Mouse (Mus musculus): ENCODE measurements around the gene Naa16. TPM values are rescaled to one million over a fixed set of nuclear protein-coding genes. Genes with fewer than 3 reads are reported as not detected.
A peak's percentile ranks its signal among the peaks of the same experiment; 100 is the strongest.

Naa16 gene
- polyA plus RNA-seq, 1 experiment from 2014 or later, result 38.9 TPM

DNA sequence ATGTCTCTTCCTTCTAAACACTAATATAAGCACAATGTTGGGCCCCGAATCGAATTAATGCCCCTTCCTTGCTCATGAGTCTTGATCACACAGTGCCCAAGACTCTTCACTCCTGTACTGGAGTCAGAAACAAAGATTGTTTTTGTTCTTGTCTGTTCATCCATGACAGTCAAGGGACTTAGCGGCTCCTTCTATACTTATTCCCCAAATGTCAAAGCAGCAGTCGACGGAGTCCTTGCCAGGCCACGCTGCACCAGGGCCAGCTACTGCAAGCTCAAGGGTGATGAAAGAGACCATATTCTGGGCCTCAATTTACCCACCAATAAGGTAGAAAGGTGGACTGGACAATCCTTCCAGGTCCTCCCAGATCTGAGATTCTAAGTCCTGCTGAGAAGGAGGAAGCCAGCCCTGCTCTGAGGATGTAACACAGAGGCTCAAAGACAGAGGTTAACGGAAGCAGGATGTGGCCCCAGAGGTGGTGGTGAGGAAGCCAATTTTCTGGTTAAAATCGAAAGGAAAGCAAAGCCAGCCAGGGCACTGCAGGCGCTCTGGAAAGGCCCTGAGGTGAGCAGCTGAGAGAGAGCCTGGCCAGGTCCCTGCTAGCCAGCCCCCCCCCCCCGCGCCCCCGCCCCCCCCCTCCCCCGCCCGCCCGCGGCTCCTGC, 97.3 kb downstream of the Naa16 start:
- Histone ChIP-seq H3K27ac (no peak overlapping the region), H3K4me3 (replicated peaks) (no peak overlapping the region), H3K9me3 (no peaks in the 10 kb centered on the region)

DNA sequence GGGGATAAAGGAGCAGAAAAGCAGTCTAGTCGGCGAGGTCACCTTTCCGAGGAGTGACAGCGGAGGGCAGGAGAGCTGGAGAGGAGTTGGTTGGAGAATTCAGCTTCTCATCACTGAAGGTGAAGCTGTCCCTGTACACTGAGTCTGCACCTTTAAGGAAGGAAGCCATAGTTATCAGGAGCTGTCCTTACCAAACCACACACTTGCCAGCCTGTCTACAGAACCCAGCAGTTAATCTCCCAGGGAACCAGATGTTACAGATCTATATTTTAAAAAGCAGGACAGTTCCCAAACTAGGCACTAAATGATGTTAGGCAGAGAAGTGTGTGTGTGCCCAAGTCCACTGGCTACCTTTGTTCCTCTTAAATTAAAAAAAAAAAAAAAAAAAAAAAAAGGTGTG, 98.9 kb downstream of the Naa16 start:
- H3K27ac ChIP-seq, result no peak overlapping the region
- no peak for ATAC-seq
- H3K4me3 ChIP-seq (replicated peaks), result no peak overlapping the region
- H3K4me1 ChIP-seq (replicated peaks), result peaks cover 3% of the 10 kb centered on the region; the same call in 1 of the 2 replicates
- no peaks in the 10 kb centered on the region for H3K9me3 ChIP-seq
- no peaks in the 10 kb centered on the region for H3K27me3 ChIP-seq (replicated peaks)
- no peak overlapping the region for H3K9ac ChIP-seq
- no peak overlapping the region for H3K4me2 ChIP-seq (replicated peaks)
- WGBS, result 91% methylated on average over 4 of the region's 4 CpGs
- H3K36me3 ChIP-seq, result no peaks in the 10 kb centered on the region

More for the DNA sequence above, 97.3 kb downstream of the Naa16 start:
- WGBS, result 59% methylated on average over 9 of the region's 16 CpGs
- H3K27me3 ChIP-seq (replicated peaks), result no peaks in the 10 kb centered on the region
- H3K4me2 ChIP-seq (replicated peaks), result peak overlapping the region; percentile 39; the same call in 1 of the 2 replicates
- H3K4me1 ChIP-seq (replicated peaks), result peaks cover 3% of the 10 kb centered on the region; the same call in 1 of the 2 replicates
- H3K36me3 ChIP-seq, result no peaks in the 10 kb centered on the region
- H3K9ac ChIP-seq, result no peak overlapping the region
- ATAC-seq, result 0 out of 2 replicates have a peak, but pooled peaks have one; percentile 8

DNA sequence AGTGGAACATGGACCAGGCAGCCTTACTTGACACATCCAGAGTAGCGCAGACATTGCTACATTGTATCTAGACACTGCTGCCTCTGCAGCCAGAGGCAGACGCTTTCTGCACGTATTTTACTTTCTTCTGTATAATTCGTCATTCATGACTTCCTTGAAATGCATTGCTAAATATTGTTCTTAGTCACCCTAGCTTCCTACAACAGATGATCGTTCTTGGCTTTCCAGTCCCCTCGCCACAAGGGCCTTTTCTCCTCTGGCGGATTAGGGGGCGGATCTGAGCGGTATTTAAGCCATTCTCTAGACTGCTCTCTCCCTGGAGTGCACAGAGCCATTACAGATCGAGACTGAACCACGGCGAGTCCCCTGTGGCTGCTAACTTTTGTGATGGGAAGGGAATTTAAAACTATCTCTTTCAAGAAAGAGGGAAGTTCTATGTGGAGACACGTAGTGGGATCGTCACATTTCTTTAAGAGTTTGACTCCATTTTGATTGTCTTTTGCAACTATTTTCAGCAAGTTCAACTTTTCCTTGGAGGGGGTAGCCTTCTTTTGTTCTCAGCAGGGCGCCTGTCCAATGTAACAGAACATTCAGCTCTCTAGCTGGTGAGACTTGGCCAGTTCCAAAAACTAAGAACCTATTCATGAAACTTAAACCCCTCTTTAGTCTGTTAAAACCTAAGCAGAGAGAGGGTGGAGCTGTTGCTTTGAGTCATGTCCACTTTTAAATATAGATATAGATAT, 99.7 kb downstream of the Naa16 start:
- WGBS, result 38% methylated on average over 15 of the region's 15 CpGs
- no peaks in the 10 kb centered on the region for H3K9me3 ChIP-seq
- 0 out of 2 replicates have a peak overlapping the region, but pooled peaks have one; percentile 11 for H3K27ac ChIP-seq
- no peak overlapping the region for H3K4me2 ChIP-seq (replicated peaks)
- H3K9ac ChIP-seq, result no peak overlapping the region
- ATAC-seq, result no peak
- peaks cover 3% of the 10 kb centered on the region; the same call in 1 of the 2 replicates for H3K4me1 ChIP-seq (replicated peaks)
- no peak overlapping the region for H3K4me3 ChIP-seq (replicated peaks)
- H3K36me3 ChIP-seq, result no peaks in the 10 kb centered on the region
- H3K27me3 ChIP-seq (replicated peaks), result no peaks in the 10 kb centered on the region

DNA sequence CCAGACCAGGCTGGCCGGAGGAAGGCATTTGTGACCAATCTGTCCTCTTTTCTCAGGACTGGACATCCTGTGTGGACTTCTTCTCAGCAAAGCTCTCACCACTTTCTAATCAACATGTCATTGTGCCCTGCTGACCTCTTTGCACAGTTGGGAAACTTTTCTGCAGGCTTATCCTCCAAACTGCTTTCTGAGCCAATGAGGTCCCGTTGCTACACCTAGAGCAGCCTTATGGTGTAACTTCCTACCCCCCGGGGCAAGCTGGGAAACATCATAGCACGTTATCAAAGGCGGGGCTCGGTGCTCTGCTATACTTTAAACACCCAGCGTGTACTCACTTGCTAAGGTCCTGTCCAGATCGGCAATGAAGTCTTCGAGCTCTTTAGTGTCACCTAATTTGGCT, 100.7 kb downstream of the Naa16 start:
- no peak overlapping the region for H3K9ac ChIP-seq
- ATAC-seq, result no peak
- H3K36me3 ChIP-seq, result no peaks in the 10 kb centered on the region
- no peaks in the 10 kb centered on the region for H3K27me3 ChIP-seq (replicated peaks)
- H3K27ac ChIP-seq, result no peak overlapping the region
- 38% methylated on average over 9 of the region's 9 CpGs for WGBS
- no peak overlapping the region for H3K4me3 ChIP-seq (replicated peaks)
- no peak overlapping the region for H3K4me2 ChIP-seq (replicated peaks)
- H3K4me1 ChIP-seq (replicated peaks), result peaks cover 3% of the 10 kb centered on the region; the same call in 1 of the 2 replicates
- H3K9me3 ChIP-seq, result no peaks in the 10 kb centered on the region

DNA sequence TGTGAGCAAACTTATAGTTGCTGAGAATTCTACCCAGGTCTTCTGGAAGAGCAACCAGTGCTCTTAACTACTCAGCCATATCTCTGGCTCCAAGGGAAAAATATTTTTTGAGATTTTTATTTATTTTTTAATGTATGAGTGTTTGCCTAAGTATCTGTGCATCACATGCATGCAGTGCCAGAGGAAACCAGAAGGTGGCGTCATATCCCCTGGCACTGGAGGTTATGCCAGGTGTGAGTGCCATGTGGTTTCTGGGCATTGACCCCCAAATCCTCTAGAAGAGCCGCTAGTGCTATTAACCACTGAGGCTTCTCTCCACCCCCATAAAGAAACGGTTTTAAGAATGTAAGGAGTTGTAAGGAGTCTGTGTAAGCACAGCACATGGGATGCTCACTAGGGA, 102.3 kb downstream of the Naa16 start:
- no peak overlapping the region for H3K9ac ChIP-seq
- no peak overlapping the region for H3K4me2 ChIP-seq (replicated peaks)
- 74% methylated on average over 3 of the region's 3 CpGs for WGBS
- H3K36me3 ChIP-seq, result no peaks in the 10 kb centered on the region
- H3K4me1 ChIP-seq (replicated peaks), result peaks cover 3% of the 10 kb centered on the region; the same call in 1 of the 2 replicates
- H3K9me3 ChIP-seq, result no peaks in the 10 kb centered on the region
- H3K27ac ChIP-seq, result no peak overlapping the region
- no peak for ATAC-seq
- no peaks in the 10 kb centered on the region for H3K27me3 ChIP-seq (replicated peaks)
- H3K4me3 ChIP-seq (replicated peaks), result no peak overlapping the region

DNA sequence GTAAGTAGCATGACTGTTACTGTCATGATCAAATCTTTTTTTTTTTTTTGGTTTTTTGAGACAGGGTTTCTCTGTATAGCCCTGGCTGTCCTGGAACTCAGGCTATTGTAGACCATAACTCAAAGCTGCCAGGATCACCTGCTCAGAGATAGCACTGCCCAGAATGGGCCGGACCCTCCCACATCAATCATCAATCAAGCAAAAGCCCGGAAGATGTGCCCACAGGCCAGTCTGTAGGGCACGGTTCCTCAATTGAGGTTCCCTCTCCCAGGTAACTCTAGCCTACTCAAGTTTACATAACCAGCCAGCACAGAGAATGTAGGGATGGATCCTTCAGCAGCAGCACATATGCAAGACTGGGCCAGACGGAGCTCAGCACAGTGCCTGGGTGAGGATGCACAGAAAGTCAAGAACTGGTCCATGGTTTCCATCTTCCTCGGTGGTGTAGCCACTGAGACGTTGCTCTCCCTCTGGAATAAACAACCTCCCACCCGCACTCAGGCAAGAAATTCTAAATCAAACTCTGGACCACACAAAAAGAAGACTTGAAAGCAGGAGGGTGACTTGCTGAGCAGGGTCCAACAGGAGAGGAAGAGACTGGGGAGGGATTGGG, 103.2 kb downstream of the Naa16 start:
- no peaks in the 10 kb centered on the region for H3K27me3 ChIP-seq (replicated peaks)
- no peak overlapping the region for H3K27ac ChIP-seq
- H3K9ac ChIP-seq, result no peak overlapping the region
- no peak for ATAC-seq
- no peaks in the 10 kb centered on the region for H3K9me3 ChIP-seq
- H3K36me3 ChIP-seq, result no peaks in the 10 kb centered on the region
- 77% methylated on average over 7 of the region's 7 CpGs for WGBS
- no peak overlapping the region for H3K4me2 ChIP-seq (replicated peaks)
- 0 out of 2 replicates have a peak, but pooled peaks cover 3% of the 10 kb centered on the region for H3K4me1 ChIP-seq (replicated peaks)
- H3K4me3 ChIP-seq (replicated peaks), result no peak overlapping the region

DNA sequence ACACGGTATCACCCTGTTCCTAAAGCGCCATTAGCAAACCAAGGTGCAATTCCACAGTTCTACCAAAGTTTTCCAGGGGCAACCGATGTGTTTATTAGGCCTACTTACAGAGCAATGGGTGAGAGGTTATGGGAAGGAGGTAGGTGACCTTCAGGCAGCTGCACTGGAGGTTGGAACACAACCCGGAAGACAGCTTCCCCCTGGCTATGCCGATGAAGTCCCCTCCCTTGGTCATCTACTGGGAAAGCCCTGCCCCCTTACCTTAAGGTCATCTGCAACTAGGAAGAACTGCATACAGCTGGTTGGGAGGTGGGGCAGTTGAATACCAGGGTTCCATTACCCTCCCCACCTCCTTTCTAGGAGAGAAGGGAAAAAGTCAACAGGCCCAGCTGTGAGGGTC, 105.0 kb downstream of the Naa16 start:
- Histone ChIP-seq H3K4me2 (replicated peaks) (no peak overlapping the region), H3K9me3 (no peaks in the 10 kb centered on the region), H3K4me1 (replicated peaks) (0 out of 2 replicates have a peak, but pooled peaks cover 3% of the 10 kb centered on the region), H3K4me3 (replicated peaks) (no peak overlapping the region), H3K9ac (no peak overlapping the region), H3K27ac (no peak overlapping the region), H3K27me3 (replicated peaks) (no peaks in the 10 kb centered on the region), H3K36me3 (no peaks in the 10 kb centered on the region)
- WGBS, result 90% methylated on average over 5 of the region's 5 CpGs
- no peak for ATAC-seq

DNA sequence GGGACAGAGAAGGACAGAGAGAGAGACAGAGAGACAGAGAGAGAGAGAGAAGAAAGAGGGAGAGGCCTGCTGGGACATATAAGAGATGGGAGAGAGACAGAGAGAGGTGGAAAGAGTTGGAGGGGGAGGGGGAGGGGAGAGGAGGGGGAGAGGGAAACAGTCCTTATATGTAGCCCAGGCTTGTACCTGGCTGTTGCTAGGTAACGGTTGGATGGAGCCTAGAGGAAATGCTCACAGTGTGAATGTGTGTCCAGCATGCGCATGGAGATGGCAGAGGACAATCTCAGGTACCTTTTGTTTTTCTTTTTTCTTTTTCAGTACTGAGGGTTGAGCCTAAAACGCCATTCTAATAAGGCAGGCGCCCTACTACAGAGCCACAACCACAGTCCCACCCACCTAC, 106.0 kb downstream of the Naa16 start:
- Histone ChIP-seq H3K27ac (no peak overlapping the region), H3K27me3 (replicated peaks) (no peaks in the 10 kb centered on the region), H3K9me3 (no peaks in the 10 kb centered on the region), H3K4me2 (replicated peaks) (no peak overlapping the region), H3K9ac (no peak overlapping the region), H3K4me1 (replicated peaks) (no peaks in the 10 kb centered on the region), H3K4me3 (replicated peaks) (no peak overlapping the region), H3K36me3 (no peaks in the 10 kb centered on the region)
- no peak for ATAC-seq
- 85% methylated on average over 4 of the region's 4 CpGs for WGBS

DNA sequence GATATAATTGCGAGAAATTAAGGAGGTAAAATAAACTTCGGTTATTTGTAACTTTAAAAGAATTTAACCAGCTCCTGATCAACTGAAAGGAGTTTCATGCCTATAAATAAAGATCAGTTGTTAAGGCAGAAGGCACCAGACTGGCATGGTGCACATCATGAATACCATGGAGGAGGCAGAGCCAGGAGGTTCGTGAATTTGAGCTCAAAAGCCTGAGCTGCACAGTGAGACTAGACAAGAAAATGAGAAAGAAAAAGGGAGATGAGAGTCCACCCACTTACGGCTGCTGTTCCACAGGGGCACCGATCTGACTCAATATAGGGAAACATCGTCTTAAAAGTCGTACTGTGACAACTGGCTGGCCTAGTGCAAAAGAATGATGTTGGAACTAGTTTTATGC, 106.6 kb downstream of the Naa16 start:
- ATAC-seq, result no peak
- no peak overlapping the region for H3K27ac ChIP-seq
- H3K9ac ChIP-seq, result no peak overlapping the region
- H3K4me2 ChIP-seq (replicated peaks), result no peak overlapping the region
- no peaks in the 10 kb centered on the region for H3K36me3 ChIP-seq
- no peaks in the 10 kb centered on the region for H3K4me1 ChIP-seq (replicated peaks)
- WGBS, result 94% methylated on average over 7 of the region's 7 CpGs
- H3K27me3 ChIP-seq (replicated peaks), result no peaks in the 10 kb centered on the region
- H3K4me3 ChIP-seq (replicated peaks), result no peak overlapping the region
- no peaks in the 10 kb centered on the region for H3K9me3 ChIP-seq

DNA sequence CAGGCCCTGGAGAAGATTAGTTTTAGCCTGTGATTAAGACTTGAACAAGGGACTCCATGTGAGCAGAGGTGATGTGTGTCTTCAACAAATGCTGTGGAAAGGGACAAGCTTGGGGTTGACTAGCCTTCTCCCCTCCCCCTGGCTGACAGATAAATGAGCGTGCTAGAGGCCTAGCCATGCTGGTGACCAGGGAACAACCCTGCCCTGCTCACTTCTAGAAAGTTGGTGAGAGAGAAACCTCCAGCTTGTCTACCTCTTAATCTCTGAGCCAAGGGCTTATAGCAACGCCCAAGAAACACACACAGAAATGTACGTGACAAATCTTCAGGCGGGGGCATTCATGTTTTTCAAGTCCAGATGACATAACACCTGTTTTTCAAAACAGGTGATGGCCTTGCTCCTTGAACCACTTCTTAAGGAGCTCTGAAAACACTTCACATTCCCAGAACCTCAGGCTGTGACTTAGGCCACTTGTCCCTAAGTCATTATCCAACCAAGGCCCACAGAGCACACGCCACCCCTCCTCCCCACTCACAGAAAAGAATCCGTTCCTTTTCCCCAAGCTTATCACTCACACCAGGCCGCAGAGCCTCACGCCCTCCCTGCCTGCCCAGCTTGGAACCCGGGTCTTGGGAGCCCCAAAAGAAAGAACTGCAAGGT, 108.6 kb downstream of the Naa16 start:
- no peaks in the 10 kb centered on the region for H3K9me3 ChIP-seq
- H3K27me3 ChIP-seq (replicated peaks), result no peaks in the 10 kb centered on the region
- H3K9ac ChIP-seq, result no peak overlapping the region
- WGBS, result 88% methylated on average over 9 of the region's 9 CpGs
- H3K4me3 ChIP-seq (replicated peaks), result no peak overlapping the region
- ATAC-seq, result no peak
- no peak overlapping the region for H3K27ac ChIP-seq
- H3K4me2 ChIP-seq (replicated peaks), result no peak overlapping the region
- no peaks in the 10 kb centered on the region for H3K4me1 ChIP-seq (replicated peaks)
- H3K36me3 ChIP-seq, result no peaks in the 10 kb centered on the region

DNA sequence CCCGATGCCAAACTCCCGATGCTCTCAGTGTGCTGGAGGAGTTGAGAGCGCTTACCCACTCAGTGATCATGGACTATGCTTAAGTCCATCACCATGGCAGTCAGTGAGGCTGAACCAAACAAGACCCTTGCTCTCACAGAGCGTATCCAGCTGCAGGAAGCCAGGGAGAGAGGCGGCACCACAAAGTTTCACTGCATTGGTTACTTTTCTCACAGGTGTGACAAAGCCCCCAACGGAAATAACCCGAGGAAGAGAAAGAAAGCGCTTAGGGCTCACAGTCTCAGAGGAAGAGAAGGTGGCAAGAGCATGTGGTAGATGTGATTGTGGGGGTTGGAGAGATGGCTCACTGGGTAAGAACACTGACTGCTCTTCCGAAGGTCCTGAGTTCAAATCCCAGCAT, 110.1 kb downstream of the Naa16 start:
- H3K9me3 ChIP-seq, result no peaks in the 10 kb centered on the region
- H3K4me3 ChIP-seq (replicated peaks), result no peak overlapping the region
- H3K4me1 ChIP-seq (replicated peaks), result no peaks in the 10 kb centered on the region
- no peak overlapping the region for H3K9ac ChIP-seq
- no peak overlapping the region for H3K27ac ChIP-seq
- WGBS, result 87% methylated on average over 9 of the region's 9 CpGs
- H3K36me3 ChIP-seq, result no peaks in the 10 kb centered on the region
- H3K4me2 ChIP-seq (replicated peaks), result no peak overlapping the region
- no peaks in the 10 kb centered on the region for H3K27me3 ChIP-seq (replicated peaks)
- ATAC-seq, result no peak

DNA sequence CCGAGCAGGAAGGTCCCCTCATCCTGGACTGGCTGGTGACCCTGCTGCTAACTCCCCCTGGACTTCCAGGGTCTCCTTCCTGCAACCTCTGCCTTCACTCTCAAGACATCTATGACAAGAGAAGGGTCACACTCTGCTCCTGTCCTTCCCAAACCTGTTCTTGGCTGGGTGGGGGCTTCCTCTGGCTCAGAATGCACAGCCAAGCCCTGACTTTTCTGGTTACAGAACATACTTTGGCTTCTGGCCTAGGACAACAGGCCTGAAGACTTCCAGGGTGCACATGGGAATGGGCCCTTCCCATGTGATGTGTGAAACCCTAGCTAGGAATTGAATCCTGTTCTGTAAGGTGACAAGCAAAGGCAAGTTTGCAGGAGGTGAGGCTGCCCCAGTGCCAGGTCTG, 111.1 kb downstream of the Naa16 start:
- H3K4me1 ChIP-seq (replicated peaks), result no peaks in the 10 kb centered on the region
- ATAC-seq, result no peak

More for the DNA sequence above, 111.1 kb downstream of the Naa16 start:
- no peak overlapping the region for H3K4me3 ChIP-seq (replicated peaks)
- no peak overlapping the region for H3K27ac ChIP-seq
- H3K9ac ChIP-seq, result no peak overlapping the region
- H3K27me3 ChIP-seq (replicated peaks), result no peaks in the 10 kb centered on the region
- H3K4me2 ChIP-seq (replicated peaks), result no peak overlapping the region
- no peaks in the 10 kb centered on the region for H3K36me3 ChIP-seq
- WGBS, result 76% methylated on average over 1 of the region's 1 CpGs
- H3K9me3 ChIP-seq, result no peaks in the 10 kb centered on the region

All from intestine, embryonic 15.5 days (tissue).